Mouse (Mus musculus) heart, adult 2 months (tissue): ENCODE measurements around the gene LTO1.

Experiments used
- CTCF ChIP-seq: fragments of 200-600 bp; IDR thresholded peaks from 2 replicates; pipeline ENCODE4 v1.8.1; 2022; ENCODE audit warnings: antibody characterized with exemption, mild to moderate bottlenecking, moderate library complexity
- POLR2A ChIP-seq: fragments of 200-500 bp; IDR thresholded peaks from 2 replicates; pipeline ENCODE4 v1.6.1; 2011; ENCODE audit warnings: mild to moderate bottlenecking, low read depth, low read length, control low read depth; ENCODE audit not compliant: insufficient read depth

- TF ChIP-seq CTCF (no peak), POLR2A (peak; percentile 61)
Measured at GRCm38 (mm10) chr7:144941242-144941831, 26.4 kb downstream of the LTO1 start.
